Mouse (Mus musculus) NIH3T3 (cell line): ENCODE data around the gene Slf2.

ENCODE experiments used
- DNase-seq: peaks from one replicate; pipeline ENCODE4 v3.0.0-alpha.2; 2012; ENCODE audit warnings: low read depth

The Slf2 gene

GRCm38 (mm10) chr19:44908836-44909460, 22.0 kb upstream of the Slf2 start:
- DNase-seq = peak; percentile 67

GRCm38 (mm10) chr19:44914481-44915249, 16.3 kb upstream of the Slf2 start:
- DNase-seq = no peak

- no peak for DNase-seq
Observed at GRCm38 (mm10) chr19:44918171-44918570, 12.8 kb upstream of the Slf2 start.

DNA sequence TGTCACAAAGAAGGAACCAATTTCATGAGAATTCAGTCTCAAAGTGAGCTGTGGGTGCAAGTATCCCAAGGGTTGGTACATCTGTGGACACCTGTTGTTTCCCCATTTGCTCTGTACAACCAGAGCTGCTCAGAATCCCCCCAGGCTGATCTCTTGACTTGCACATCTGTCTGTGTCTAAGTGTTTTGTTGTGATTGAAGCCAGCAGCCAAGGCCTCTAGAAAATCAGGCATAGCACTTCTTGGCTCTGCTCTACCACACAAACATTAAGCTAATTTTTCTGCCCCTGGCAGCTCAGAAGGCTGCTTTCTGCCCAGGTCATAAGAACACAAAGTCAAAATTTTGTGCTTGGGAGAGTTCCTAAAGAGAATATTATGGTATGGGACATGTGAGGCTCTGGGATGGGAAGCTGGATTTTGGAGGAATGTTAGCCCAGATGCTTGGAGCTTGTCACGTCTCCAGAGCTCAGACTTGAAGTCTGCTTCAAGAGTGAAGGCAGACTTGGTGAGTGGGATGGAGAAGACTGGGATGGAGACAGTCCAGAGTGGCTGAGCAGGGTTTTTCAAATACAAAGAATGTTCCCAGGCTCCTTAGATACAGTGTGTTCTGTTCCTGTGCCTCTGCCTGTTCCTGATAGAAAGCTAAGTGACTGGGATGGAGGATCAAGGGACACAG, 9.3 kb upstream of the Slf2 start:
- no peak for DNase-seq

DNA sequence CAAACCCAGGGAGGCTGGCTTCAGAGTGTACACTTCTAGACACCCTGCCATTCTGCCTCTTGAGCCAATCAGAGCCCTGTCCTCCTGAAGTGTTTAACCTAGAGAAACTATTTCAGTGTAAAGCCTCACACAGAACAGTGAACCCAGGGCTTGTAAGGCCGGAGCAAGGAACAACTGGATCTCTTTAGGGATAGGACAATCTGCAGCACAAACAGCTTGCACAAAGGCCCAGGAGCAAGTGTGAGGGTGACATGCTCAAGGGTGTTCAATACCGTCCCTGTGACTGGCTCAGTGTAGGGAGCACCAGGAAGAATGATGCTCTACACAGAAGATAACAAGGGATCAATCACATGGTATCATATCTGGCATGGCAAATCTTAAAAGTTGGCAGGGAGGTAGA, 8.4 kb upstream of the Slf2 start:
- no peak for DNase-seq

- DNase-seq = no peak
Observed at GRCm38 (mm10) chr19:44924699-44925098, 6.3 kb upstream of the Slf2 start.

DNA sequence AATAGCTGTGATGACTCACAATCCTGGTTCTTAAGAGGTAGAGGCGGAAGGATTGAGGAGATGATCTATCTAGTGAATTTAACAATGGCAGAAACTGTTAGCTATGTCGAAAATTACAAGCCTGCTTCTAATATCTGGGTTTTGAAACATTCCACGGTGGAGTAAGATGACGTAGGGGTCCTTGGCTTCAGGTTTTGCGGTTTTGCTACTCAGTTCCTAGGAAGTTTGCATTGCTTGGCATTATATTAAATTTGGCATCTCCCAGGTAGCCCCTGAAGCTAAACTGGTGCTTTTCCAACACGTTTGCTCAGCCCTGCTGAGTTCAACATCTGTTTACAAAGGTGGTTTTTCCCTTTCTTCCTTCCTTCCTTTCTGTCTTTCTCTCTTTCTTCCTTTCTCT, 4.2 kb upstream of the Slf2 start:
- DNase-seq = peak; percentile 82

- DNase-seq = no peak
Observed at GRCm38 (mm10) chr19:44927250-44927649, 3.7 kb upstream of the Slf2 start.

- DNase-seq = no peak
Observed at GRCm38 (mm10) chr19:44928185-44928584, 2.8 kb upstream of the Slf2 start.

DNA sequence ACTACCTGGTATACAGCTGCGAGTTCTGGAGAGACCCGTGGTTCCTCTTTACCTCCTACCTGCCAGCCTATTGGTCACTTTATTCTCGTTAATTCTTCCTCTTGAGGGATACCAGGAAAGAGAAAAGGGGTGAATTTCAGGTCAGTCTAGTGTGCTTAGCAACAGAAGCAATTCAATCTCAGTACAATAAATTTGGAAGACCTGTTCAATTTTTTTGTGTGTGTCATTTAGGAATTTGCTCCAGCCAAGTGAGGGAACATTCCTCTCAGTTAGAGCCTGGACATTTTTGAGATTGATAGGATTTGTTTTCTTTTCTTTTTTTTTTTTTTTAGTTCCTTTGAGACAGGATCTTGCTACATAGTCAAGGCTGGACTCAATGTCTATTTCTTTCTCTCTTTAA, 1.7 kb upstream of the Slf2 start:
- no peak for DNase-seq

DNA sequence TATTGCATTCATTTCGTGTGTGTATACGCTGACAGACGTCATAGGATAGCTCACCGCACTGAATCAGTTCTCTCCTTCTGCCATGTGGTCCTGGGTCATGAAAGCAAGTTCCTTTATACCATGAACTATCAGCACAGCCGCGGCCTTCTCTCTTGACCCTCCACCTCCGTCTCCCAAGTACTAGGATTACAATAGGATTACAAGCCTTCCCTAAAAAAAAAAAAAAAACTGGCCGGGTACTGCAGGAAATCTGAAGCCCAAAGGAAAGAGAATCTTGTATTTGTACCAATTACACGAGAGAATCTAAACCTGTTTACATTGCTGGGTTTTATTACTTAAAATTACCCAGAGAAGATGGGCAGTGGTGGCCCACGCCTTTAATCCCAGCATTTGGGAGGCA, 1.3 kb upstream of the Slf2 start:
- DNase-seq = no peak

DNA sequence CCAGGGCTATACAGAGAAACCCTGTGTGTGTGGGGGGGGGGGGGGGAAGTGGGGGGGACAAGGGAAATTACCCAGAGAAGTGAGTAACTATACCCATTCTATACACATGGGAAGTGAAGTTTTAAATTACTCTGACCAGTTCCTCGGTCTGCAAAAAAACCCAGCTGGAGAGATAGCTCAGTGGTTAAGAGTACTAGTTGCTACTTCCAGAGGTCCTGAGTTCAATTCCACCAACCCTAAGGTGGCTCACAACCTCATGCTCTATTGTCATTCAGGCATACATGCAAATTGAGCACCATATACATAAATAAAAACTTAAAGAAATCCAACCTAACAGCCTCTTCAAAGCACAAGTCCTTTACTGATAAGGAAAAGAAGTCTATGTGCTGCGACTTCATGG, 829 bp upstream of the Slf2 start:
- no peak for DNase-seq

GRCm38 (mm10) chr19:44931454-44931759, 456 bp downstream of the Slf2 start:
- DNase-seq = peak; percentile 95

DNA sequence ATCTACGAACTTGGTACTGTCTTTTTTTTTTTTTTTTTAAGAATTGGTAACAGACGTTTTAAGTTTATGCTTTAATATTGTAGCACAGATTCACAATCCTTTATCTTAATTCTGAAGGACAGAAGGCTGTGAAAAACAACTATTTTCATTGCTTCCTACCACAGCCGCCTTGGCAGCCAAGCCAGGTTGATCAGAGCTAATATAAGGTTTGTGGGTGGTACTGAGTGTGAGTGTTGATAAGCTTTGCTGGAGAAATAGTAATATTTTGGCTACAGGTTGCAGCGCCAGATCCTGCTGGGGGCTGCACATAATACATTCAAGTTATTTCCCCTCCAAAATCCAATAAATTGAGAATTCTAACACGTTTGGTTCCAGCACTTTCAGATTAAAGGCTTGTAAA, 1.1 kb downstream of the Slf2 start:
- DNase-seq = no peak

GRCm38 (mm10) chr19:44933136-44933535, 2.2 kb downstream of the Slf2 start:
- DNase-seq = peak; percentile 54

GRCm38 (mm10) chr19:44959633-44960032, 28.7 kb downstream of the Slf2 start:
- DNase-seq = no peak

- DNase-seq = no peak
Observed at GRCm38 (mm10) chr19:44965978-44966377, 35.0 kb downstream of the Slf2 start.

DNA sequence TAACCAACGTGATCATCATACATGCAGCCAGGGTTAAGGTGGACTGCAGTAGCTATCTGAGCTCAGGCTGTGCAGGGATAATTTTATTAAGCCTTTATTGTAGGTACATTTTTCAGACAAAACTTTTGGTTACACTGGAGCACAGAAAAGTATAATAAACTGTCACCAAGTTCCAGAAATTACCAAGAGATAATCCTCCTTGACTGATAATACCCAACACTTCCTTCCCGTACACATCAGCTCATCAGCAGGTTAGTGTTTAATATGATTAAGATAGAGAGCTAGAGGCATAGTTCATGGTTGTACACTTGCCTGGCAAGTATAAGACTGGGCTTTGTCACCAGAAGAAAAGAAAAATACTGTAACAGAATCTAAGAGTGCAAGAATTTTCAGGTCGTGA, 37.4 kb downstream of the Slf2 start:
- DNase-seq = no peak

DNA sequence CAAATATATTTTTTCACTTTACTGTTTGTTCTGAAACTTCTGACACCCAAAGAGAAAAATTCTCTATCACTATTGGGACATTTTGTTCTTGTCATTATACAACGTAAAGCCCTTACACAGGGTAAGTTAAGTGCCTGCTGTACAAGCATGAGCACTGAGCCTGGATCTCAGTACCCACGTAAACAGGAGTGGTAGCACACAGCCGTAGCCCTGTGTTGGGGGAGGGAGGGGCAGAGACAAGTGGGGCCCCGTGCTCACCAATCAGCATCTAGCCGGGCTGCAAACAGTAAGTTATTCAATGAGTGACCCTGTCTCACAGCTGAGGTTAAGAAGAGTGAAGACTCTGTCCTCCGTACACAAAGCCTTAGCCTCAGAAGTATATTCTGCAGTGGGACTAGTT, 45.7 kb downstream of the Slf2 start:
- no peak for DNase-seq

DNA sequence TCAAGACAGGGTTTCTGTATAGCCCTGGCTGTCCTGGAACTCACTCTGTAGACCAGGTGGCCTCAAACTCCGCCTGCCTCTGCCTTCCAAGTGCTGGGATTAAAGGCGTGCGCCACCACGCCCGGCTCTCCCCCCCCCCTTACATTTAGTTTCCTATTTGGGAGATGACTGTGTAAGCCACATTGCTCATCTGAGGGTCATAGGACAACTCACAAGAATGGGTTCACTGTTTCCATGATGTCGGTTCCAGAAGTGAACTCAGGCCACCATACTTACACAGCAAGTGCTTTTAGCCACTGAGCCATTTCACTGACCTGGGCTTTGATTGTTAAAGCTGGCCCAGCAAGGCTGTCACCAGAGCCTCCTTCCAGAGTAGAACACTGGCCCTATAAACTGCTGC, 46.2 kb downstream of the Slf2 start:
- DNase-seq = no peak

DNA sequence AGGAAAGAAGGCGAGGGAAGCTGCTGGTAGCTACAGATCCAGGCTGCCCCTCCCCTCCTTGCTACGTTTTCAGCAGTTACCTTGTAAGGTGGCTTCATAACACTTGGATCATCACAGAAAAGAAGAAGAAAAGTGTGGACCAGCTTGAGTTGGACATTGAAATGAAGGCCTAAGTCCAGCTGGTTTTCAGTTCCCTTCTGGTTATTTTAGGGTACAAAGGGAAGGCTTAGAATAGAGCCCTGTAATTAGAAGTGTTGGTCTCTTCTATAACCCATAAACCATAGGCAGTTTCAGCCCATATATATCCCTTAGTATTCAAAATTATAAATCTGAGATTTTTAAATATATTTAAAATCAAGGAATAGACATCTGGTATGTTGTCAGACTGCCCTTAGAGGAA, 49.8 kb downstream of the Slf2 start:
- DNase-seq = no peak

GRCm38 (mm10) chr19:44982477-44983115, 51.6 kb downstream of the Slf2 start:
- DNase-seq = no peak

DNA sequence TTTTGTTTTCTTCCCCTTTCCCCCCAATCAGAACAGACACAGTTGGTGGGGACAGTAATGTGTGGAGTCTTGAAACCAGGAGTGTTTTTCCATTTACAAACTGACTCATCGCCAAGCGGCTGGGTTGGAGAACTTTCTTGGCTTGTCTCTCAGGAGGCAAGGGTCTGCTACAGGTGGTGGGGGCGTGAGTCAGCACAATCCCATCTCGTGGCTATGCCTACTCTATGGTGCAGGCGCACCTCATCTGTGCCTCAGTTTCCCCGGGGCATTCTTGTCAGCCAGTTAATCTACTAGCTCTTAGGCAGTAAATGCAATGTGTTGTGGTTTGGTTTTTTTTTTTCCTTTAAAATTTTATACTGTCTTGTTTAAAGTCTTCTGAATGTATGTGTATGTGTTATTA, 52.4 kb downstream of the Slf2 start:
- peak; percentile 39 for DNase-seq
